Mouse (Mus musculus): ENCODE results near the gene Tmbim6.

Gene Tmbim6

DNA sequence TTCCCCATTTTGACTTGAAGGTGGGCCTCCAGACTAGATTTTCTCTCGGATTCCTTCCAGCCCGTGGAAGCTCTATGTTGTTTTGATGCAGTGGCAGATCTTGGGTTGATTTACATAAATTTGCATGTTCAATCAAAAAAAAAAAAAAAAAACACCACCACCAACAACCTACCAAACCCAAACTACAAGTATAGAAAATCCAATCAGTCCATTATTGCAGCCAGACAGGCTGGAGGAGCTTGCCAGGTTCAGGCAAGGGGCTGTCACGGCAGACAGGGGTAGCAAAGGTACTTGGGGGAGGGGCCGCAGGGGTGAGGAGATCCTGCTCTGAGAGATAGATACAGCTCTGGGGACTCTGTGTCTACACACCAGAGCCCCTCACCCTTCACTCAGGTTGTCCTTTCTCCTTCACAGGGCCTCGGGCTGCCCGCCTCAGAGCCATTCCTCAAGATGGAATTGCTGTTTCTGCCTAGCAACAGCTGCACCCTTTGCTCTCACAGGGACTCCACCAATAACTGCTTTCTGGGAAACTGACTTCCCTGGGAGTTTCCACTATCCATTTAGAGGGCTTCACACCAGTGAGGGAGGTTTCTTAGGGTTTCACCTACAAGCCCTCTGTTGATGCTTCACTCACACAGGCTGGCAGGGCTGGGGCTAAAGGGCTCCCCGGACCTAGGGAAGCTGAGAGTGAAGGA lies 62.0 kb downstream of the Tmbim6 start:
- no peak for DNase-seq

DNA sequence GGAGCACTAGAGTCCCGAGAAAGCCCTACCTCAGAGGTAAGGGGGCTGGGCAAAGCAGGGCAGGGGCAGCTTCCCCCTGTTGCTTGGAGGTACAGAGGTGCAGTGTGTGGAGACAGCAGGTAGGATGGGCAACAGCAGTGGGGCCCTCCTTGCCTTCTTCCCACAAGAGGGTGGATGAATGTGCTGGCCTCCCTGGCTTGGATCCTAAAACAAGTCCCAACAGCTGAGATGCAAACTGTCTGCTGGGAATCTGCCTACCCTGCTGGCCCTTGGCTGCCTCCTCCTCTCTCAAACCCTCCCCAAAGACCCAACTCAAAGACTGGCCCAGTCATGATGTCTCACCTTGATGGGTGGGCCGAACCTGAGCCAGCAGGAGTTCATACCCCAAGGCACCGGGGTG lies 62.7 kb downstream of the Tmbim6 start:
- no peak for DNase-seq

DNA sequence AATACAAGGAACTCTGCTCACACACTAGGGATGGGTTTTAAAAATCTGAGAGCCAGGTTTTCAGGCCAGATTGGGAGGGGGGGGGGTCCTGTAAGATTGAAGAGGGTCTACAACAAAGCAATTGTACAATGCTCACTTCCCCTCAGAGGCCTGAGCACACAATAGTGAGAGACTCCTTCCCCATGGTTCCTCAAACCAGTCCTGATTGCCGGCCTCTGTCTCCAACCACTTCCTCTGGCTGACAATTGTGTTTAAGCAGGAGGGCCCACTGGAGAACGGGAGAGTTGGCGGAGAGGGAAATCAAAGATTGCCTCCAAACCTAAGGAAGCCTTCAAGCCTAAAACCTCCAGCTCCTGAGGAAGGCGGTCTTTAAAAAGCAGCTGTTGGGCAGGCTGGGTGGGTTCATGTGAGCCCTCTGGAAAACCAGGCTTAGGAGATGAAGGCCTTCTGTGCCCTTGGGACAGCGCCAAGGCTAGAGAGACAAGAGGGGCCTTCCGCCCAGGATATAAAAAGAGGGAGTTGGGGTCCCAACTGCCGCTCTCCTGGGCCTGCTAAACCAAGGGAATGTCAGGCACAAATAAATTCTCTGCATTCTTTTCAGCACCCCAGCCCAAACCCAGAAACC lies 63.8 kb downstream of the Tmbim6 start:
- DNase-seq: peak; percentile 41

DNA sequence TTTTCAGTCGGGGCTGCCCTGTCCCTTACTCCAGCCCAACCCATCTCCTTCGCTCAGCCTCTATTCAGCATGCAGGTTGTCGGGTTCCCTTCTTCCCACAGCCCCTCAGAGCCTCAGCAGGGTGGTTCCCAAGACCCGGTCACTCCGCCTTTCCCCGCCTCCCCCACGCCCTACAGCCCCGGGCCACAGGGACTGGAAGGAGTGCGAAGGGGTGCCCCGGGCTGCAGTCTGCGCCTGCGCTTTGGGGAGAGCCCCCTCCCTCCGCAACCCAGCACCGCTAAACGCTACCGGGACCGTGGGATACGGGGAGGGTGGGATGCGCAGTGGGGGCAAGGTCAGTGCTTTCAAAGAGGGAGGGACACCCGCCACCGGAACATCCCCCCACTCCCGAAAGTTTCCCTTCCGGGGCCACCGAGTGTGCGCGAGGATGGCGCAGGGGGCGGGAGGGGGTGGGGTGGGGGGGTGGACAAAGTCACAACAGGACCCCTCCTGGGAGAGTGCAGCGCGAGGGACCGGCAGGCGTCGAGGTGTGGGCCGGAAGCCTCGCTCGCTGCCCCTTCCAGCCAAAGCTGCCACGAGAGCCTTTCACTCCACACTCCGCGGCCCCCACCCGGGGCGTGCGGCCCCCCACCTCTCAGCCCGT lies 64.4 kb downstream of the Tmbim6 start:
- DNase-seq: peak; percentile 65

DNA sequence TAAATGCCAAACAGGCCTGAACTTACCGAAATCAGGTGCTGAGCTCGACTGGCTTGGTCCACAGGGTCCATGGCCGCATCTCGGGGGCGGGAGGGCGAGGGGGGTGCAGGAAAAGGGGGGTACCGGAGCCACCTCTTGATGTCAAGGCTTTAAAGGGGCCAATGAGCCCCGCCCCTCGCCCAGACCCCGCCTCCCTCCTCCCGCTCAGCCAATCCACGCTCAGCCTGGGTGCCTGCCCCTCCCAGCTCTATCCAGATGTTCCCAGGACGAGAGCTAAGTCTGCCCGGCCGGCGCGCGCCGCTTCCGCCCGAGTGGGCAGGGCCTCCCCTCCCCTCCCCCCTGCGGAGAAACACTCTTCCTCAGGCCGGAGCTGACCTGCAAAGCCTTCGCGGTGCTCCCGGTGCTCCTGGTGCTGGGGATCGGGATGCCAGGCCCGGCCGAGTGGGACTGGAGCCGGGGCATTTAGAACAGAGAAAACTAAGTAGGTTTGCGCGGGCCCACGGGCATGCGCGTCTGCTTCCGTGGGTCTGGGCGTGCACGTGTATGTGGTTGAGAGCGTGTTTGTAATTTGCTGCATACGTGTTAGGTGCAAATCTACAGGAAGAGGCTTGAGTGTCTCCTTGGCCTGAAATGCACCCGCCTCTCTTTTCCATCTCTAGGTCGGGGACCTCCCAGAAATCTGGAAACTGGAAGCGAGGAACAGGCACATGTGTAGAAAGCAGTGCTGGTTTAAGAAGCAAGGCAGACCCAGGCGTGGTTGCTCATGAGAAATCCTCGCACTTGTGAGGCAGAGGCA lies 65.1 kb downstream of the Tmbim6 start, which contains the start of gene Nckap5l:
Gene Nckap5l (minus strand): TSS at position 143 of the 796 bp plus-strand sequence.
- peak; percentile 90 for DNase-seq

Measured in right cerebral cortex, postnatal 4 days (tissue).